Comparison of ENCODE assay signal across 11 mouse cellular contexts in genomic region chr14:60643098-60643870, GRCm38 (mm10). TPM values are rescaled to one million over a fixed set of nuclear protein-coding genes. Genes with fewer than 3 reads are reported as not detected.
DNase-seq lines count a peak whose midpoint lies in the region; ATAC-seq and TF ChIP-seq lines count a peak whose summit lies in the region.
"Had no signal": no experiment of that assay in that cellular context is flagged by ENCODE, and none has a peak within 500 bp of the region (broad histone marks: within the 10 kb centered on the region; RNA-seq: fewer than 3 reads in every experiment).

No protein-coding gene starts in this region.

- no peak for TF ChIP-seq CTCF in brain, embryonic 14.5 days (IDR thresholded peaks at IDR 0.05; ENCODE audit: borderline replicate concordance, extremely low read depth, insufficient read depth, insufficient read length)

- ATAC-seq in forebrain, embryonic 16.5 days, result peak; percentile 82
- ATAC-seq in midbrain, embryonic 14.5 days (ENCODE audit: low FRiP score, low TSS enrichment), result peak; percentile 66; the same call in 1 of the 2 replicates
- no peak for ATAC-seq in inflammation-experienced regulatory T-cells, adult 6 months
- no peak for ATAC-seq in intestine, embryonic 15.5 days

- 3% methylated on average over 14 of the region's 14 CpGs for WGBS in forebrain, embryonic 16.5 days
- WGBS in midbrain, embryonic 14.5 days, result 10% methylated on average over 14 of the region's 14 CpGs
- WGBS in intestine, embryonic 15.5 days, result 83% methylated on average over 14 of the region's 14 CpGs

- no peaks in the 10 kb centered on the region for H3K36me3 ChIP-seq in forebrain, embryonic 16.5 days (ENCODE audit: control insufficient read depth, insufficient read depth)
- peaks cover 4% of the 10 kb centered on the region; the same call in 1 of the 2 replicates for H3K36me3 ChIP-seq in midbrain, embryonic 14.5 days (ENCODE audit: control insufficient read depth, insufficient read depth, low read length)
- no peaks in the 10 kb centered on the region for H3K36me3 ChIP-seq in intestine, embryonic 15.5 days
- H3K36me3 ChIP-seq: embryonic facial prominence, embryonic 13.5 days had no signal

- H3K4me1 ChIP-seq in forebrain, embryonic 16.5 days (replicated peaks; ENCODE audit: control insufficient read depth, insufficient read depth, low read length), result peaks cover 41% of the 10 kb centered on the region
- peaks cover 26% of the 10 kb centered on the region for H3K4me1 ChIP-seq in midbrain, embryonic 14.5 days (ENCODE audit: control insufficient read depth, insufficient read depth, low read length)
- peaks cover 11% of the 10 kb centered on the region for H3K4me1 ChIP-seq in intestine, embryonic 15.5 days (replicated peaks)

- no peaks in the 10 kb centered on the region for H3K9me3 ChIP-seq in forebrain, embryonic 16.5 days (ENCODE audit: control insufficient read depth, low read length)
- no peaks in the 10 kb centered on the region for H3K9me3 ChIP-seq in midbrain, embryonic 14.5 days (ENCODE audit: control insufficient read depth, low read length)
- H3K9me3 ChIP-seq in intestine, embryonic 15.5 days, result no peaks in the 10 kb centered on the region
- H3K9me3 ChIP-seq: embryonic facial prominence, embryonic 13.5 days had no signal

- 0 out of 2 replicates have a peak overlapping the region, but pooled peaks have one; percentile 2 for H3K9ac ChIP-seq in forebrain, embryonic 16.5 days (replicated peaks; ENCODE audit: low read depth, low read length)
- H3K9ac ChIP-seq in midbrain, embryonic 14.5 days (replicated peaks; ENCODE audit: low read length), result no peak overlapping the region
- no peak overlapping the region for H3K9ac ChIP-seq in intestine, embryonic 15.5 days
- H3K9ac ChIP-seq: embryonic facial prominence, embryonic 13.5 days had no signal

- H3K27me3 ChIP-seq in forebrain, embryonic 16.5 days (replicated peaks; ENCODE audit: control insufficient read depth, insufficient read depth, low read length), result no peaks in the 10 kb centered on the region
- no peaks in the 10 kb centered on the region for H3K27me3 ChIP-seq in midbrain, embryonic 14.5 days (ENCODE audit: control insufficient read depth, insufficient read depth, low read length)
- no peaks in the 10 kb centered on the region for H3K27me3 ChIP-seq in intestine, embryonic 15.5 days (replicated peaks)
- H3K27me3 ChIP-seq: embryonic facial prominence, embryonic 13.5 days had no signal

- peak overlapping the region; percentile 21; the same call in 1 of the 2 replicates for H3K4me2 ChIP-seq in forebrain, embryonic 16.5 days (ENCODE audit: low read length)
- peak overlapping the region; percentile 9 for H3K4me2 ChIP-seq in midbrain, embryonic 14.5 days (ENCODE audit: low read length)
- H3K4me2 ChIP-seq in intestine, embryonic 15.5 days (replicated peaks), result no peak overlapping the region
- H3K4me2 ChIP-seq: embryonic facial prominence, embryonic 13.5 days; liver, embryonic 11.5 days had no signal

- peak; percentile 74 for DNase-seq in embryo, embryonic 10 days (ENCODE audit: low spot score)
- DNase-seq in embryo, embryonic 9.5 days (ENCODE audit: extremely low spot score), result no peak
- peak; percentile 94 for DNase-seq in brain, embryonic 14.5 days (ENCODE audit: low read depth)
- peak; percentile 72 for DNase-seq in midbrain, embryonic 14.5 days
- DNase-seq in lung, postnatal 14 days, result no peak
- DNase-seq: adrenal gland, postnatal 36 days had no signal

- H3K27ac ChIP-seq in forebrain, embryonic 16.5 days (ENCODE audit: low read length), result peak overlapping the region; percentile 75
- peak overlapping the region; percentile 76 for H3K27ac ChIP-seq in midbrain, embryonic 14.5 days (replicated peaks; ENCODE audit: low read depth, low read length)
- no peak overlapping the region for H3K27ac ChIP-seq in intestine, embryonic 15.5 days
- H3K27ac ChIP-seq: embryonic facial prominence, embryonic 13.5 days had no signal

- no peak for TF ChIP-seq POLR2A in brain, embryonic 14.5 days (IDR thresholded peaks at IDR 0.05; ENCODE audit: borderline replicate concordance, extremely low read depth, insufficient read depth, insufficient read length, poor library complexity, severe bottlenecking)

- no peak overlapping the region for H3K4me3 ChIP-seq in forebrain, embryonic 16.5 days (replicated peaks; ENCODE audit: low read length)
- no peak overlapping the region for H3K4me3 ChIP-seq in midbrain, embryonic 14.5 days (replicated peaks; ENCODE audit: low read depth, low read length)
- H3K4me3 ChIP-seq in intestine, embryonic 15.5 days (replicated peaks), result no peak overlapping the region
- H3K4me3 ChIP-seq: embryonic facial prominence, embryonic 13.5 days had no signal

RNA-seq across cellular contexts. Expression of gene Spata13, which starts 9.5 kb away (rescaled TPM):
- 17.0 and 22.1 TPM in 2 replicates for polyA plus RNA-seq in brain, embryonic 14.5 days (2012; rRNA removed)
- 41.4 and 41.8 TPM in 2 replicates for polyA plus RNA-seq in forebrain, embryonic 16.5 days (2015; fragmentation: Nextera tagmentation; extraction: Ambion mirVana)
- polyA plus RNA-seq in midbrain, embryonic 14.5 days (2014; fragmentation: Nextera tagmentation; extraction: Ambion mirVana), result 22.0 and 31.6 TPM in 2 replicates
- 100 to 1,000 TPM in 1 of 3 experiments, 10 to 100 TPM in 2; 87.6 to 120 (median 95.0) TPM for polyA plus RNA-seq in inflammation-experienced regulatory T-cells, adult 6 months (2017; shearing (Covaris generic))
- polyA plus RNA-seq in intestine, embryonic 15.5 days (2015; fragmentation: Nextera tagmentation; extraction: Ambion mirVana), result 21.4 and 22.4 TPM in 2 replicates

Comparison
In these comparisons a context has a peak if more than half of its experiments do, and no peak if none do; other contexts are left out.
1. DNase-seq: peak in embryo, embryonic 10 days (single experiment), brain, embryonic 14.5 days (single experiment) and midbrain, embryonic 14.5 days (single experiment); none in embryo, embryonic 9.5 days (single experiment) and lung, postnatal 14 days (single experiment).
2. ATAC-seq: peak in forebrain, embryonic 16.5 days (single experiment) and midbrain, embryonic 14.5 days (single experiment); none in inflammation-experienced regulatory T-cells, adult 6 months (single experiment) and intestine, embryonic 15.5 days (single experiment).